Mouse (Mus musculus): Measurements from ENCODE around the gene Olfr615. TPM values are rescaled to one million over a fixed set of nuclear protein-coding genes. Genes with fewer than 3 reads are reported as not detected.
"Not testable (repeated sequence)": the region's sequence is repeated elsewhere in the genome, so short reads cannot be mapped to it uniquely, and the experiment has no call there.

Olfr615 gene
- not detected in 2 replicates for polyA plus RNA-seq (2016; fragmentation: Nextera tagmentation; extraction: Ambion mirVana)

GRCm38 (mm10) chr7:103555779-103556178, at the start of gene Olfr615:
TSS of gene Olfr615 (plus strand) at chr7:103556079.
- Histone ChIP-seq H3K36me3 (no peaks in the 10 kb centered on the region), H3K27me3 (no peaks in the 10 kb centered on the region), H3K9me3 (replicated peaks) (no peaks in the 10 kb centered on the region), H3K27ac (no peak within 1 kb of the TSS), H3K4me2 (replicated peaks) (no peak within 1 kb of the TSS), H3K4me1 (no peaks in the 10 kb centered on the region), H3K9ac (no peak within 1 kb of the TSS), H3K4me3 (no peak within 1 kb of the TSS)
- WGBS, result 84% methylated on average over 2 of the region's 2 CpGs
- ATAC-seq (ENCODE audit: low FRiP score), result no peak

- ATAC-seq (ENCODE audit: low FRiP score), result no peak
- Histone ChIP-seq H3K27me3 (no peaks in the 10 kb centered on the region), H3K9ac (no peak within 1 kb of the TSS), H3K27ac (no peak within 1 kb of the TSS), H3K4me1 (no peaks in the 10 kb centered on the region), H3K4me3 (no peak within 1 kb of the TSS), H3K36me3 (no peaks in the 10 kb centered on the region), H3K9me3 (replicated peaks) (no peaks in the 10 kb centered on the region), H3K4me2 (replicated peaks) (no peak within 1 kb of the TSS)
- 84% methylated on average over 2 of the region's 2 CpGs for WGBS
These were observed 43.9 kb upstream of the Olfr615 start, which contains the start of gene Olfr610 for GRCm38 (mm10) chr7:103512022-103512421. TSS of gene Olfr610 (minus strand) at chr7:103512122.

- not testable (repeated sequence) for H3K9me3 ChIP-seq (replicated peaks); ATAC-seq (ENCODE audit: low FRiP score); H3K27me3 ChIP-seq; H3K9ac ChIP-seq; H3K27ac ChIP-seq; H3K4me2 ChIP-seq (replicated peaks); H3K36me3 ChIP-seq; H3K4me3 ChIP-seq; H3K4me1 ChIP-seq
- 67% methylated on average over 1 of the region's 1 CpGs for WGBS
These were observed 35.1 kb upstream of the Olfr615 start, which contains the start of gene Olfr611 for GRCm38 (mm10) chr7:103520746-103521145. TSS of gene Olfr611 (minus strand) at chr7:103520846.

- H3K4me3 ChIP-seq; H3K9me3 ChIP-seq (replicated peaks); H3K36me3 ChIP-seq; ATAC-seq (ENCODE audit: low FRiP score); H3K27me3 ChIP-seq; H3K27ac ChIP-seq; H3K9ac ChIP-seq; H3K4me1 ChIP-seq; H3K4me2 ChIP-seq (replicated peaks): not testable (repeated sequence)
- 87% methylated on average over 2 of the region's 2 CpGs for WGBS
These were observed 13.3 kb upstream of the Olfr615 start, which contains the start of gene Olfr612 for GRCm38 (mm10) chr7:103542617-103543016. TSS of gene Olfr612 (minus strand) at chr7:103542717.

GRCm38 (mm10) chr7:103547774-103548173, 8.1 kb upstream of the Olfr615 start, which contains the start of gene Olfr613:
TSS of gene Olfr613 (plus strand) at chr7:103548074.
- Histone ChIP-seq H3K36me3 (no peaks in the 10 kb centered on the region), H3K27me3 (no peaks in the 10 kb centered on the region), H3K4me1 (no peaks in the 10 kb centered on the region), H3K27ac (no peak within 1 kb of the TSS), H3K4me2 (replicated peaks) (no peak within 1 kb of the TSS), H3K4me3 (no peak within 1 kb of the TSS), H3K9ac (no peak within 1 kb of the TSS), H3K9me3 (replicated peaks) (no peaks in the 10 kb centered on the region)
- no peak for ATAC-seq (ENCODE audit: low FRiP score)
- 83% methylated on average over 2 of the region's 2 CpGs for WGBS

GRCm38 (mm10) chr7:103569043-103569442, 13.2 kb downstream of the Olfr615 start, which contains the start of gene Olfr616:
TSS of gene Olfr616 (minus strand) at chr7:103569143.
- no peak for ATAC-seq (ENCODE audit: low FRiP score)
- H3K4me1 ChIP-seq, result no peaks in the 10 kb centered on the region
- WGBS, result 80% methylated on average over 3 of the region's 3 CpGs

GRCm38 (mm10) chr7:103572761-103573160, 16.9 kb downstream of the Olfr615 start, which contains the start of gene Olfr617:
TSS of gene Olfr617 (plus strand) at chr7:103573061.
- no peak for ATAC-seq (ENCODE audit: low FRiP score)
- 91% methylated on average over 1 of the region's 1 CpGs for WGBS

More at GRCm38 (mm10) chr7:103569043-103569442, 13.2 kb downstream of the Olfr615 start, which contains the start of gene Olfr616:
- Histone ChIP-seq H3K9me3 (replicated peaks) (no peaks in the 10 kb centered on the region), H3K27ac (no peak within 1 kb of the TSS), H3K36me3 (no peaks in the 10 kb centered on the region), H3K4me3 (no peak within 1 kb of the TSS), H3K27me3 (no peaks in the 10 kb centered on the region), H3K9ac (no peak within 1 kb of the TSS), H3K4me2 (replicated peaks) (no peak within 1 kb of the TSS)

GRCm38 (mm10) chr7:103589803-103590202, 33.9 kb downstream of the Olfr615 start, which contains the start of gene Olfr618:
TSS of gene Olfr618 (plus strand) at chr7:103590103.
- Histone ChIP-seq H3K4me3 (no peak within 1 kb of the TSS), H3K9ac (no peak within 1 kb of the TSS), H3K9me3 (replicated peaks) (no peaks in the 10 kb centered on the region), H3K36me3 (no peaks in the 10 kb centered on the region), H3K27me3 (no peaks in the 10 kb centered on the region), H3K4me2 (replicated peaks) (no peak within 1 kb of the TSS), H3K27ac (no peak within 1 kb of the TSS), H3K4me1 (no peaks in the 10 kb centered on the region)
- ATAC-seq (ENCODE audit: low FRiP score), result no peak
- WGBS, result 73% methylated on average over 2 of the region's 2 CpGs

More at GRCm38 (mm10) chr7:103572761-103573160, 16.9 kb downstream of the Olfr615 start, which contains the start of gene Olfr617:
- H3K27ac ChIP-seq, result no peak within 1 kb of the TSS
- H3K9me3 ChIP-seq (replicated peaks), result no peaks in the 10 kb centered on the region
- no peak within 1 kb of the TSS for H3K4me3 ChIP-seq
- no peaks in the 10 kb centered on the region for H3K4me1 ChIP-seq
- H3K4me2 ChIP-seq (replicated peaks), result no peak within 1 kb of the TSS
- H3K36me3 ChIP-seq, result no peaks in the 10 kb centered on the region
- H3K9ac ChIP-seq, result no peak within 1 kb of the TSS
- H3K27me3 ChIP-seq, result no peaks in the 10 kb centered on the region

GRCm38 (mm10) chr7:103600275-103600674, 44.4 kb downstream of the Olfr615 start, which contains the start of gene Olfr619:
TSS of gene Olfr619 (plus strand) at chr7:103600575.
- Histone ChIP-seq H3K27me3 (no peaks in the 10 kb centered on the region), H3K9me3 (replicated peaks) (no peaks in the 10 kb centered on the region), H3K9ac (no peak within 1 kb of the TSS), H3K4me3 (no peak within 1 kb of the TSS), H3K27ac (no peak within 1 kb of the TSS), H3K4me2 (replicated peaks) (no peak within 1 kb of the TSS), H3K4me1 (no peaks in the 10 kb centered on the region), H3K36me3 (no peaks in the 10 kb centered on the region)
- ATAC-seq (ENCODE audit: low FRiP score), result no peak

- Histone ChIP-seq H3K27ac (no peak overlapping the region), H3K27me3 (no peaks in the 10 kb centered on the region), H3K36me3 (no peaks in the 10 kb centered on the region), H3K4me2 (replicated peaks) (no peak overlapping the region), H3K9ac (no peak overlapping the region), H3K4me3 (no peak overlapping the region), H3K9me3 (replicated peaks) (no peaks in the 10 kb centered on the region), H3K4me1 (no peaks in the 10 kb centered on the region)
- 83% methylated on average over 2 of the region's 2 CpGs for WGBS
- ATAC-seq (ENCODE audit: low FRiP score), result no peak
These were observed 51.5 kb downstream of the Olfr615 start for GRCm38 (mm10) chr7:103607425-103607824.

- H3K36me3 ChIP-seq, result no peaks in the 10 kb centered on the region
- H3K4me2 ChIP-seq (replicated peaks), result no peak within 1 kb of the TSS
- H3K27ac ChIP-seq, result no peak within 1 kb of the TSS
- H3K27me3 ChIP-seq, result no peaks in the 10 kb centered on the region
- H3K4me3 ChIP-seq, result no peak within 1 kb of the TSS
- no peak for ATAC-seq (ENCODE audit: low FRiP score)
- H3K9ac ChIP-seq, result no peak within 1 kb of the TSS
- no peaks in the 10 kb centered on the region for H3K9me3 ChIP-seq (replicated peaks)
- 83% methylated on average over 2 of the region's 2 CpGs for WGBS
- no peaks in the 10 kb centered on the region for H3K4me1 ChIP-seq
These were observed 56.6 kb downstream of the Olfr615 start, which contains the start of gene Olfr620 for GRCm38 (mm10) chr7:103612434-103612833. TSS of gene Olfr620 (minus strand) at chr7:103612534.
